Mouse (Mus musculus) midbrain, embryonic 13.5 days (tissue): ENCODE data around the gene Aggf1. TPM values are rescaled to one million over a fixed set of nuclear protein-coding genes. Genes with fewer than 3 reads are reported as not detected.
A peak's percentile ranks its signal among the peaks of the same experiment; 100 is the strongest.

ENCODE experiments used
- ATAC-seq: fragments of 200-750 bp; cut with Nextera tagmentation; 2 replicates; pipeline ENCODE4 v1.8.0; 2017; ENCODE audit warnings: mild to moderate bottlenecking, moderate TSS enrichment, moderate library complexity
- H3K27ac ChIP-seq: fragments of 300-500 bp; sonication (generic); 2 replicates; pipeline ENCODE4 v1.5.1; 2015; ENCODE audit warnings: inconsistent platforms, mild to moderate bottlenecking, moderate library complexity
- H3K27me3 ChIP-seq: fragments of 300-500 bp; sonication (generic); 2 replicates; pipeline ENCODE4 v1.6.1; 2015; ENCODE audit warnings: mild to moderate bottlenecking, inconsistent platforms
- H3K36me3 ChIP-seq: fragments of 300-500 bp; sonication (generic); 2 replicates; pipeline ENCODE4 v1.6.1; 2015; ENCODE audit warnings: mild to moderate bottlenecking, inconsistent platforms
- H3K4me1 ChIP-seq: fragments of 300-500 bp; sonication (generic); replicated peaks from 2 replicates; pipeline ENCODE4 v1.6.1; 2015; ENCODE audit warnings: inconsistent platforms
- H3K4me2 ChIP-seq: fragments of 300-500 bp; sonication (generic); replicated peaks from 2 replicates; pipeline ENCODE4 v1.6.1; 2015; ENCODE audit warnings: moderate library complexity, mild to moderate bottlenecking, inconsistent platforms
- H3K4me3 ChIP-seq: fragments of 300-500 bp; sonication (generic); replicated peaks from 2 replicates; pipeline ENCODE4 v1.5.1; 2015; ENCODE audit warnings: mild to moderate bottlenecking, inconsistent platforms
- H3K9ac ChIP-seq: fragments of 300-500 bp; sonication (generic); replicated peaks from 2 replicates; pipeline ENCODE4 v1.6.1; 2015; ENCODE audit warnings: mild to moderate bottlenecking, inconsistent platforms
- H3K9me3 ChIP-seq: fragments of 300-500 bp; sonication (generic); 2 replicates; pipeline ENCODE4 v1.6.1; 2016; ENCODE audit warnings: mild to moderate bottlenecking, inconsistent platforms
- WGBS: fragments of 180-500 bp; shearing (Covaris S2); methylation state at CpG from one replicate; pipeline ENCODE4 v1.1.7; 2015; 5-methylcytosine and 5-hydroxymethylcytosine counted together
- polyA plus RNA-seq: library from polyadenylated mRNA; unstranded; fragments of >200 nt; fragmentation: Nextera tagmentation; extraction: Ambion mirVana; gene quantifications from 2 replicates; pipeline ENCODE4 v1.2.1, GENCODE M21; 2015

The Aggf1 gene
- polyA plus RNA-seq, 1 experiment from 2014 or later, result 45.1 TPM

GRCm38 (mm10) chr13:95375554-95375914 lies 382 bp upstream of the Aggf1 start:
- 30% methylated on average over 6 of the region's 6 CpGs for WGBS
- Histone ChIP-seq H3K36me3 (peaks cover 6% of the 10 kb centered on the region), H3K4me3 (peak overlapping the region; percentile 100), H3K9me3 (no peaks in the 10 kb centered on the region), H3K9ac (peak overlapping the region; percentile 98), H3K4me2 (peak overlapping the region; percentile 46), H3K27me3 (no peaks in the 10 kb centered on the region), H3K4me1 (peaks cover 25% of the 10 kb centered on the region), H3K27ac (peak overlapping the region; percentile 66)
- peak; percentile 59 for ATAC-seq

DNA sequence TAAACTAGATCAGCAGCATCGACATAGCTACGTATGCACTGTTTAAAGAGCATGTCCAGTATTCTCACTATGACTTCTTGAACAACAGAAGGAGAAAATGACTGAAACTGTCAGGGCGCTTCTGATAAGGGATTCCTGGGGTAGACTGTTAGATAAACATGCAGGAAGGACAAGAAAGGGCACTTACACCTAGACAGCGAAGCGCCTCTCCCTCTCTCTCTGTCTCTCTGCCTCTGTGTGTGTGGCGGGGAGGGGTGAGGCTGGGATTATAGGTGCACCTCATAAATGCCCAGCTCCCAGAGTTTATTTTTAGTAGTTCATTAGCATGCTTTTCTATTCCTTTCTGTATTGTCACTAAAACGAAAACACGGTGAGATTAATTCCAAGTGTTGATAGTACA lies 8.8 kb downstream of the Aggf1 start:
- Histone ChIP-seq H3K27ac (no peak overlapping the region), H3K36me3 (peaks cover 80% of the 10 kb centered on the region), H3K4me1 (no peaks in the 10 kb centered on the region), H3K4me2 (no peak overlapping the region), H3K27me3 (no peaks in the 10 kb centered on the region), H3K9me3 (no peaks in the 10 kb centered on the region), H3K4me3 (no peak overlapping the region), H3K9ac (no peak overlapping the region)
- no peak for ATAC-seq
- 96% methylated on average over 8 of the region's 8 CpGs for WGBS

- no peak overlapping the region for H3K27ac ChIP-seq
- ATAC-seq, result no peak
- no peaks in the 10 kb centered on the region for H3K27me3 ChIP-seq
- H3K36me3 ChIP-seq, result peaks cover 79% of the 10 kb centered on the region
- no peak overlapping the region for H3K4me2 ChIP-seq
- 87% methylated on average over 4 of the region's 4 CpGs for WGBS
- H3K4me1 ChIP-seq, result no peaks in the 10 kb centered on the region
- no peaks in the 10 kb centered on the region for H3K9me3 ChIP-seq
- no peak overlapping the region for H3K4me3 ChIP-seq
- no peak overlapping the region for H3K9ac ChIP-seq
These were observed 11.7 kb downstream of the Aggf1 start for GRCm38 (mm10) chr13:95363440-95363839.

- Histone ChIP-seq H3K36me3 (peaks cover 91% of the 10 kb centered on the region), H3K9me3 (no peaks in the 10 kb centered on the region), H3K4me2 (no peak overlapping the region), H3K9ac (no peak overlapping the region), H3K4me3 (no peak overlapping the region), H3K27me3 (no peaks in the 10 kb centered on the region), H3K4me1 (no peaks in the 10 kb centered on the region), H3K27ac (no peak overlapping the region)
- ATAC-seq, result no peak
- WGBS, result 85% methylated on average over 2 of the region's 2 CpGs
These were observed 16.9 kb downstream of the Aggf1 start for GRCm38 (mm10) chr13:95358223-95358622.

- Histone ChIP-seq H3K9me3 (no peaks in the 10 kb centered on the region), H3K4me1 (peaks cover 3% of the 10 kb centered on the region; the same call in 1 of the 2 replicates), H3K4me3 (no peak overlapping the region), H3K4me2 (no peak overlapping the region), H3K27me3 (no peaks in the 10 kb centered on the region), H3K36me3 (peaks cover 38% of the 10 kb centered on the region), H3K27ac (no peak overlapping the region), H3K9ac (no peak overlapping the region)
- WGBS, result 85% methylated on average over 3 of the region's 3 CpGs
- no peak for ATAC-seq
These were observed 26.7 kb downstream of the Aggf1 start for GRCm38 (mm10) chr13:95348476-95348875.

- H3K4me3 ChIP-seq, result no peak overlapping the region
- H3K27me3 ChIP-seq, result no peaks in the 10 kb centered on the region
- H3K9ac ChIP-seq, result no peak overlapping the region
- peak; percentile 74 for ATAC-seq
- 34% methylated on average over 8 of the region's 8 CpGs for WGBS
- no peak overlapping the region for H3K4me2 ChIP-seq
- H3K36me3 ChIP-seq, result peaks cover 27% of the 10 kb centered on the region
- H3K27ac ChIP-seq, result no peak overlapping the region; the same call in 1 of the 2 replicates
- H3K4me1 ChIP-seq, result peaks cover 3% of the 10 kb centered on the region; the same call in 1 of the 2 replicates
- no peaks in the 10 kb centered on the region for H3K9me3 ChIP-seq
These were observed 28.0 kb downstream of the Aggf1 start for GRCm38 (mm10) chr13:95347018-95347696.

GRCm38 (mm10) chr13:95345869-95346268 lies 29.3 kb downstream of the Aggf1 start:
- no peak for ATAC-seq

DNA sequence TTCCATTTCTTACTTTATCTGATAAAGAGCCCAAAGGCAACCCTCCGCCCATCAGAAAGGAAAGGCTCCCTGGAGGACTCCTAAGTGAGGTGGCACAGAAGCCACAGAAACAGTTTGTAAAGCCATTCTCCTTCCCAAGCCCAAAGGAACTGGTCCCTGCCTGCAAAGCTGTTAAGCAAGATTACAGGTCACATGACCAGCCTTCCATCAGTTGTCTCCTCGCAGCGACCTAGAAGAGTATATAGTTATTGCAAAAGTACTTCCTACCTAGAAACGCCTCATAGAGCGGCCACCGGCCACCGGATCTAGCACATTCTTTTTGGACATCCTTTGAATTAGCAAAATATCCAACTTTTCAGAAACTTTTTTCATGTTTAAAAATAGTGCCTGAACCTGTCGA lies 31.7 kb downstream of the Aggf1 start:
- no peak for ATAC-seq
- peaks cover 3% of the 10 kb centered on the region; the same call in 1 of the 2 replicates for H3K4me1 ChIP-seq
- no peaks in the 10 kb centered on the region for H3K27me3 ChIP-seq
- no peaks in the 10 kb centered on the region for H3K9me3 ChIP-seq
- H3K4me2 ChIP-seq, result no peak overlapping the region
- peaks cover 14% of the 10 kb centered on the region for H3K36me3 ChIP-seq
- WGBS, result 94% methylated on average over 8 of the region's 8 CpGs
- H3K4me3 ChIP-seq, result no peak overlapping the region
- H3K27ac ChIP-seq, result no peak overlapping the region
- no peak overlapping the region for H3K9ac ChIP-seq

More at GRCm38 (mm10) chr13:95345869-95346268, 29.3 kb downstream of the Aggf1 start:
- no peaks in the 10 kb centered on the region for H3K27me3 ChIP-seq
- no peaks in the 10 kb centered on the region for H3K9me3 ChIP-seq
- WGBS, result 74% methylated on average over 6 of the region's 6 CpGs
- no peak overlapping the region for H3K9ac ChIP-seq
- H3K4me2 ChIP-seq, result no peak overlapping the region
- no peak overlapping the region for H3K27ac ChIP-seq
- peaks cover 3% of the 10 kb centered on the region; the same call in 1 of the 2 replicates for H3K4me1 ChIP-seq
- peaks cover 15% of the 10 kb centered on the region for H3K36me3 ChIP-seq
- no peak overlapping the region for H3K4me3 ChIP-seq

GRCm38 (mm10) chr13:95336122-95336677 lies 39.0 kb downstream of the Aggf1 start:
- Histone ChIP-seq H3K4me3 (no peak overlapping the region), H3K9me3 (0 out of 2 replicates have a peak, but pooled peaks cover 3% of the 10 kb centered on the region), H3K36me3 (peaks cover 42% of the 10 kb centered on the region), H3K27ac (no peak overlapping the region), H3K27me3 (no peaks in the 10 kb centered on the region), H3K4me2 (peak overlapping the region; percentile 13; the same call in 1 of the 2 replicates), H3K9ac (no peak overlapping the region), H3K4me1 (no peaks in the 10 kb centered on the region)
- WGBS, result 65% methylated on average over 40 of the region's 40 CpGs
- peak; percentile 67 for ATAC-seq

DNA sequence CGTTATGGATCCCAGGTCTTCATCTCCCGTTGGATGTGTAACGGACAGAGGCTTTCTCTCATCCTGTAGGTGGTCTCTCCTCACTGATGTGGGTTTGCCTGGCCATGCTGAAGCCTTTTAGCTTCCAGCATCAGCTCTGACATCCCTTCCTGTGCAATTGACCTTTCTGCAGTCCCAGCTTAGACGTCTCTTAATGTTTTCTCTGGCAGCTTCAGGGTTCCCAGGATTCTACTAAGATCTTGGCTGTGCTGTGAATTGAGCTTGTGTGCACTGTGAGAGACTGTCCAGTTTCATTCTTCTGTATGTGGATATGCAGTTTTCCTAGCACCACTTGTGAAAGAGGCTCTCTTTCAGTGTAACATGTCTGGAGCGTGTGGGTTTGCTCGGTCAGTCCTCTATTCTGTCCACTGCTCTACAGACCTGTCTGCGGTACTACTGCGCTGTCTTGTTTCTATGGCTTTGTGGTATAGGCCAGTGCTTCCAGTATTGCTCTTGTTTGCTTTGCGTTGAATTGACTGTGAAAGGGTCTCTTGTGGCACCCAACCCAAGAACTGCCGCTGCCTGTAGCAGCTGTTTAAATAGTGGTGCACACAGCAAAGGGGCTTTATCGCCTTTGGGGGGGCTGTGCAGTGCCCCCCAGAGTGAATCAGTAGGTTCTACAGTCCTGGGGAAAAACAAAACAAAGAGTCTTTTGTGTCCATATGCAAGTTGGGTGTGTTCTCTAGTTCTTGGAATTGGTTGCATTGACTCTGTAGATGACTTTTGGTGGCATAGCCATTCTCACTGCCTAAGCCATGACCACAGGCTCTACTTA lies 42.9 kb downstream of the Aggf1 start:
- no peak for ATAC-seq
- Histone ChIP-seq H3K4me3 (no peak overlapping the region), H3K4me2 (no peak overlapping the region), H3K27me3 (no peaks in the 10 kb centered on the region), H3K9ac (no peak overlapping the region), H3K27ac (0 out of 2 replicates have a peak overlapping the region, but pooled peaks have one; percentile 4), H3K36me3 (peaks cover 20% of the 10 kb centered on the region), H3K9me3 (0 out of 2 replicates have a peak, but pooled peaks cover 3% of the 10 kb centered on the region), H3K4me1 (peaks cover 20% of the 10 kb centered on the region)
- WGBS, result 82% methylated on average over 11 of the region's 11 CpGs

DNA sequence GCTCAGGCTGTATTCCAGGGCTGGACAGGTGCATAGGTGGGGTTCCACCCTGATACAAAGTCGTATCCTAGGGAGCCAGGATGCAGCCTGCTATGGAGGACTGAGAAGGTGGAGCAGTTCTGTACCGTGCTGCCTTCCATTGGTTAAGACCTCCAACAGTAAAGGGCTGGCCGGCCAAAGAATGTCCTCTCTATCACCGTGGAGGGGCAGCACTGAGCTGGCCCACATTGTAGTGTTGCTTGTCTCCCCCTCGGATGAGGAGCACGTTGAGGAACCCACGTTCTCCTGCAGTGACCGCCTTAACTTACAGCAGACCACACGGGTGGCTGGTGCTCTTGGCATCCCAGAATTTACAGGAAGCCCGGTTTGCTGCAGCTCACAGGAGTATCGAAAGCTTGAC lies 44.6 kb downstream of the Aggf1 start:
- H3K9ac ChIP-seq, result no peak overlapping the region
- 61% methylated on average over 11 of the region's 11 CpGs for WGBS
- peaks cover 34% of the 10 kb centered on the region for H3K4me1 ChIP-seq

GRCm38 (mm10) chr13:95328767-95329166 lies 46.4 kb downstream of the Aggf1 start:
- H3K9me3 ChIP-seq, result no peaks in the 10 kb centered on the region
- H3K9ac ChIP-seq, result no peak overlapping the region
- no peaks in the 10 kb centered on the region for H3K27me3 ChIP-seq
- H3K4me2 ChIP-seq, result no peak overlapping the region
- no peak overlapping the region for H3K4me3 ChIP-seq
- peaks cover 34% of the 10 kb centered on the region for H3K4me1 ChIP-seq
- ATAC-seq, result no peak
- no peaks in the 10 kb centered on the region for H3K36me3 ChIP-seq
- H3K27ac ChIP-seq, result 0 out of 2 replicates have a peak overlapping the region, but pooled peaks have one; percentile 3
- 81% methylated on average over 11 of the region's 11 CpGs for WGBS

More for the DNA sequence above, 44.6 kb downstream of the Aggf1 start:
- 0 out of 2 replicates have a peak, but pooled peaks cover 3% of the 10 kb centered on the region for H3K9me3 ChIP-seq
- no peak overlapping the region for H3K4me3 ChIP-seq
- H3K36me3 ChIP-seq, result peaks cover 5% of the 10 kb centered on the region; the same call in 1 of the 2 replicates
- H3K4me2 ChIP-seq, result no peak overlapping the region
- H3K27ac ChIP-seq, result no peak overlapping the region
- no peak for ATAC-seq
- H3K27me3 ChIP-seq, result no peaks in the 10 kb centered on the region
